Mouse (Mus musculus) layer of hippocampus, postnatal 10 days (tissue): ENCODE measurements around the gene Cenpo. TPM values are rescaled to one million over a fixed set of nuclear protein-coding genes. Genes with fewer than 3 reads are reported as not detected.

Experiments
- DNase-seq, 2 experiments: peaks; one replicate each; pipeline ENCODE4 v3.0.0; 2021; ENCODE audit warnings: low spot score in 2 of 2
- total RNA-seq, 2 experiments: library from RNA; stranded (reverse); gene quantifications; 2 replicates each; pipeline ENCODE4 v1.2.3; 2021

The Cenpo gene
- total RNA-seq, 2 experiments from 2014 or later, result 5.8 to 6.4 TPM

GRCm38 (mm10) chr12:4201454-4202200 lies 32.5 kb downstream of the Cenpo start:
- no peak for DNase-seq

- no peak for DNase-seq
Observed at GRCm38 (mm10) chr12:4199271-4199670, 34.8 kb downstream of the Cenpo start.

GRCm38 (mm10) chr12:4198702-4199101 lies 35.4 kb downstream of the Cenpo start:
- DNase-seq, result no peak

- no peak for DNase-seq
Observed at GRCm38 (mm10) chr12:4194643-4195042, 39.5 kb downstream of the Cenpo start.

GRCm38 (mm10) chr12:4193025-4193740 lies 40.9 kb downstream of the Cenpo start:
- DNase-seq, result no peak

- DNase-seq, result no peak
Observed at GRCm38 (mm10) chr12:4192514-4192913, 41.6 kb downstream of the Cenpo start.

GRCm38 (mm10) chr12:4189060-4189447 lies 45.0 kb downstream of the Cenpo start:
- DNase-seq, result no peak

- no peak for DNase-seq
Observed at GRCm38 (mm10) chr12:4188171-4189059, 45.7 kb downstream of the Cenpo start.

- DNase-seq, result no peak
Observed at GRCm38 (mm10) chr12:4184648-4185047, 49.4 kb downstream of the Cenpo start.

- no peak for DNase-seq
Observed at GRCm38 (mm10) chr12:4180507-4180906, 53.6 kb downstream of the Cenpo start.

GRCm38 (mm10) chr12:4179671-4180233 lies 54.3 kb downstream of the Cenpo start:
- DNase-seq, result no peak

- no peak for DNase-seq
Observed at GRCm38 (mm10) chr12:4178839-4179238, 55.3 kb downstream of the Cenpo start.

GRCm38 (mm10) chr12:4173108-4173790 lies 60.8 kb downstream of the Cenpo start:
- DNase-seq, result no peak

- peak in 1 of 2 experiments; percentile 46 for DNase-seq
Observed at GRCm38 (mm10) chr12:4169622-4170021, 64.5 kb downstream of the Cenpo start.

- DNase-seq, result no peak
Observed at GRCm38 (mm10) chr12:4169058-4169457, 65.0 kb downstream of the Cenpo start.

GRCm38 (mm10) chr12:4166970-4167369 lies 67.1 kb downstream of the Cenpo start:
- no peak for DNase-seq

GRCm38 (mm10) chr12:4162886-4163285 lies 71.2 kb downstream of the Cenpo start:
- no peak for DNase-seq

- no peak for DNase-seq
Observed at GRCm38 (mm10) chr12:4160322-4160721, 73.8 kb downstream of the Cenpo start.

- no peak for DNase-seq
Observed at GRCm38 (mm10) chr12:4158868-4159632, 75.0 kb downstream of the Cenpo start.

GRCm38 (mm10) chr12:4158179-4158578 lies 75.9 kb downstream of the Cenpo start:
- DNase-seq, result no peak
